In genomic region chr11:121845923-121846322, GRCm38 (mm10) we compare ENCODE assay signal across 16 mouse cellular contexts. TPM values are rescaled to one million over a fixed set of nuclear protein-coding genes. Genes with fewer than 3 reads are reported as not detected.
DNase-seq lines count a peak whose midpoint lies in the region; ATAC-seq and TF ChIP-seq lines count a peak whose summit lies in the region.
"Had no signal": no experiment of that assay in that cellular context is flagged by ENCODE, and none has a peak within 500 bp of the region (broad histone marks: within the 10 kb centered on the region; RNA-seq: fewer than 3 reads in every experiment).

No protein-coding gene starts in this region.

- no peak overlapping the region for H3K9ac ChIP-seq in embryonic facial prominence, embryonic 11.5 days (replicated peaks; ENCODE audit: low read length)
- H3K9ac ChIP-seq in liver, postnatal 0 days (replicated peaks) = no peak overlapping the region
- no peak overlapping the region for H3K9ac ChIP-seq in ES-Bruce4 (ENCODE audit: low read depth, poor library complexity, severe bottlenecking)
- H3K9ac ChIP-seq in midbrain, embryonic 16.5 days (ENCODE audit: low read depth, low read length) = no peak overlapping the region
- no peak overlapping the region for H3K9ac ChIP-seq in hindbrain, embryonic 14.5 days
- H3K9ac ChIP-seq: embryonic facial prominence, embryonic 15.5 days; heart, embryonic 15.5 days; limb, embryonic 15.5 days; neural tube, embryonic 13.5 days had no signal

- 43% methylated on average over 2 of the region's 2 CpGs for WGBS in embryonic facial prominence, embryonic 11.5 days
- WGBS in embryonic facial prominence, embryonic 10.5 days = 51% methylated on average over 2 of the region's 2 CpGs
- WGBS in liver, postnatal 0 days (ENCODE audit: insufficient replicate concordance) = 52% methylated on average over 2 of the region's 2 CpGs
- 37% methylated on average over 2 of the region's 2 CpGs for WGBS in midbrain, embryonic 16.5 days
- WGBS in hindbrain, embryonic 14.5 days = 40% methylated on average over 2 of the region's 2 CpGs

- H3K27ac ChIP-seq in embryonic facial prominence, embryonic 11.5 days (replicated peaks; ENCODE audit: low read depth, low read length) = no peak overlapping the region
- no peak overlapping the region for H3K27ac ChIP-seq in embryonic facial prominence, embryonic 10.5 days (replicated peaks)
- no peak overlapping the region for H3K27ac ChIP-seq in liver, postnatal 0 days (ENCODE audit: low read depth)
- H3K27ac ChIP-seq in ES-Bruce4 (ENCODE audit: insufficient read depth, low read length) = no peak overlapping the region
- H3K27ac ChIP-seq in midbrain, embryonic 16.5 days (ENCODE audit: low read length) = no peak overlapping the region
- H3K27ac ChIP-seq in hindbrain, embryonic 14.5 days = no peak overlapping the region
- H3K27ac ChIP-seq: embryonic facial prominence, embryonic 15.5 days; heart, embryonic 15.5 days; limb, embryonic 15.5 days; neural tube, embryonic 13.5 days had no signal

- TF ChIP-seq POLR2A in ES-Bruce4 (IDR thresholded peaks at IDR 0.05; ENCODE audit: insufficient read depth, low read length) = no peak

- DNase-seq in embryonic facial prominence, embryonic 11.5 days (ENCODE audit: low spot score) = peak; percentile 7
- DNase-seq in embryonic facial prominence, embryonic 10.5 days (ENCODE audit: low spot score) = no peak
- DNase-seq in liver, postnatal 0 days = no peak
- no peak for DNase-seq in liver
- DNase-seq in hindbrain, embryonic 14.5 days (ENCODE audit: low spot score) = no peak
- DNase-seq: cerebellum, adult 11 months had no signal

- H3K9me3 ChIP-seq in embryonic facial prominence, embryonic 11.5 days (replicated peaks; ENCODE audit: control insufficient read depth, low read length) = no peaks in the 10 kb centered on the region
- H3K9me3 ChIP-seq in embryonic facial prominence, embryonic 10.5 days = no peaks in the 10 kb centered on the region; the same call in 1 of the 2 replicates
- no peaks in the 10 kb centered on the region for H3K9me3 ChIP-seq in liver, postnatal 0 days (ENCODE audit: low read length)
- H3K9me3 ChIP-seq in ES-Bruce4 (replicated peaks; ENCODE audit: control insufficient read depth, insufficient read depth, low read length, poor library complexity, severe bottlenecking) = no peaks in the 10 kb centered on the region
- H3K9me3 ChIP-seq in midbrain, embryonic 16.5 days (replicated peaks; ENCODE audit: control insufficient read depth, low read length, poor library complexity, severe bottlenecking) = no peaks in the 10 kb centered on the region
- no peaks in the 10 kb centered on the region for H3K9me3 ChIP-seq in hindbrain, embryonic 14.5 days (ENCODE audit: control insufficient read depth, low read length)
- H3K9me3 ChIP-seq: embryonic facial prominence, embryonic 15.5 days; heart, embryonic 15.5 days; limb, embryonic 15.5 days; neural tube, embryonic 13.5 days had no signal

- H3K36me3 ChIP-seq in embryonic facial prominence, embryonic 11.5 days (replicated peaks; ENCODE audit: control insufficient read depth, insufficient read depth, low read depth, low read length) = no peaks in the 10 kb centered on the region
- no peaks in the 10 kb centered on the region for H3K36me3 ChIP-seq in embryonic facial prominence, embryonic 10.5 days (replicated peaks)
- H3K36me3 ChIP-seq in liver, postnatal 0 days (replicated peaks; ENCODE audit: insufficient read depth, low read length) = no peaks in the 10 kb centered on the region
- H3K36me3 ChIP-seq in ES-Bruce4 (ENCODE audit: control insufficient read depth, insufficient read depth, low read length, poor library complexity, severe bottlenecking) = no peaks in the 10 kb centered on the region
- no peaks in the 10 kb centered on the region for H3K36me3 ChIP-seq in midbrain, embryonic 16.5 days (ENCODE audit: control insufficient read depth, insufficient read depth, low read length)
- no peaks in the 10 kb centered on the region for H3K36me3 ChIP-seq in hindbrain, embryonic 14.5 days (replicated peaks; ENCODE audit: control insufficient read depth, insufficient read depth)
- H3K36me3 ChIP-seq: embryonic facial prominence, embryonic 15.5 days; heart, embryonic 15.5 days; limb, embryonic 15.5 days; neural tube, embryonic 13.5 days had no signal

- ATAC-seq in embryonic facial prominence, embryonic 11.5 days (replicated peaks; ENCODE audit: insufficient number of reproducible peaks, low FRiP score, low TSS enrichment, low read depth) = no peak
- ATAC-seq in liver, postnatal 0 days = no peak
- ATAC-seq in granulocyte monocyte progenitor cell, adult 5-6 weeks (replicated peaks; ENCODE audit: poor library complexity, severe bottlenecking) = peak; percentile 33; the same call in 1 of the 2 replicates
- ATAC-seq in midbrain, embryonic 16.5 days = no peak
- no peak for ATAC-seq in hindbrain, embryonic 14.5 days (ENCODE audit: low FRiP score)
- ATAC-seq: intestine, embryonic 16.5 days had no signal

- peak; percentile 48 for TF ChIP-seq CTCF in liver, postnatal 0 days (IDR thresholded peaks at IDR 0.05; ENCODE audit: low read depth)
- TF ChIP-seq CTCF in ES-Bruce4 (IDR thresholded peaks at IDR 0.05; ENCODE audit: low read depth, low read length) = peak; percentile 2

- H3K4me2 ChIP-seq in embryonic facial prominence, embryonic 11.5 days (ENCODE audit: low read depth, low read length) = no peak overlapping the region
- H3K4me2 ChIP-seq in liver, postnatal 0 days (ENCODE audit: low read depth, low read length) = no peak overlapping the region
- no peak overlapping the region for H3K4me2 ChIP-seq in midbrain, embryonic 16.5 days (ENCODE audit: low read length)
- H3K4me2 ChIP-seq in hindbrain, embryonic 14.5 days (replicated peaks) = no peak overlapping the region
- H3K4me2 ChIP-seq: embryonic facial prominence, embryonic 15.5 days; heart, embryonic 15.5 days; limb, embryonic 15.5 days; neural tube, embryonic 13.5 days had no signal

- H3K4me3 ChIP-seq in embryonic facial prominence, embryonic 11.5 days (ENCODE audit: low read depth, low read length) = no peak overlapping the region
- H3K4me3 ChIP-seq in embryonic facial prominence, embryonic 10.5 days = no peak overlapping the region
- H3K4me3 ChIP-seq in liver, postnatal 0 days (ENCODE audit: low read depth, low read length) = no peak overlapping the region
- no peak overlapping the region for H3K4me3 ChIP-seq in ES-Bruce4 (ENCODE audit: low read depth, low read length)
- no peak overlapping the region for H3K4me3 ChIP-seq in midbrain, embryonic 16.5 days (ENCODE audit: low read depth, low read length)
- H3K4me3 ChIP-seq in hindbrain, embryonic 14.5 days (replicated peaks; ENCODE audit: low read length) = no peak overlapping the region
- H3K4me3 ChIP-seq: embryonic facial prominence, embryonic 15.5 days; heart, embryonic 15.5 days; limb, embryonic 15.5 days; megakaryocyte, embryonic 14.5 days; neural tube, embryonic 13.5 days had no signal

- no peaks in the 10 kb centered on the region for H3K4me1 ChIP-seq in embryonic facial prominence, embryonic 11.5 days (ENCODE audit: control insufficient read depth, insufficient read depth, low read length)
- peaks cover 5% of the 10 kb centered on the region; the same call in 1 of the 2 replicates for H3K4me1 ChIP-seq in embryonic facial prominence, embryonic 10.5 days
- H3K4me1 ChIP-seq in liver, postnatal 0 days (ENCODE audit: insufficient read depth) = no peaks in the 10 kb centered on the region
- H3K4me1 ChIP-seq in ES-Bruce4 (ENCODE audit: control insufficient read depth, insufficient read depth, low read length) = no peaks in the 10 kb centered on the region
- H3K4me1 ChIP-seq in midbrain, embryonic 16.5 days (ENCODE audit: control insufficient read depth, insufficient read depth, low read length) = peaks cover 6% of the 10 kb centered on the region
- peaks cover 5% of the 10 kb centered on the region; the same call in 1 of the 2 replicates for H3K4me1 ChIP-seq in hindbrain, embryonic 14.5 days (replicated peaks; ENCODE audit: control insufficient read depth, insufficient read depth, low read length)
- H3K4me1 ChIP-seq: embryonic facial prominence, embryonic 15.5 days had no signal

- no peak for TF ChIP-seq EP300 in liver, postnatal 0 days (IDR thresholded peaks at IDR 0.05; ENCODE audit: low read depth)
- TF ChIP-seq EP300 in ES-Bruce4 (IDR thresholded peaks at IDR 0.05; ENCODE audit: insufficient read depth, low read depth, low read length) = no peak

- H3K27me3 ChIP-seq in embryonic facial prominence, embryonic 11.5 days (ENCODE audit: control insufficient read depth, insufficient read depth, low read length) = no peaks in the 10 kb centered on the region
- H3K27me3 ChIP-seq in embryonic facial prominence, embryonic 10.5 days (replicated peaks; ENCODE audit: low read depth, poor library complexity, severe bottlenecking) = no peaks in the 10 kb centered on the region
- no peaks in the 10 kb centered on the region for H3K27me3 ChIP-seq in liver, postnatal 0 days (ENCODE audit: insufficient read depth, low read length)
- no peaks in the 10 kb centered on the region for H3K27me3 ChIP-seq in ES-Bruce4 (ENCODE audit: control insufficient read depth, insufficient read depth, low read length, poor library complexity, severe bottlenecking)
- no peaks in the 10 kb centered on the region for H3K27me3 ChIP-seq in midbrain, embryonic 16.5 days (ENCODE audit: control insufficient read depth, insufficient read depth, low read depth, low read length)
- H3K27me3 ChIP-seq in hindbrain, embryonic 14.5 days (ENCODE audit: control insufficient read depth, insufficient read depth, low read length) = no peaks in the 10 kb centered on the region
- H3K27me3 ChIP-seq: embryonic facial prominence, embryonic 15.5 days; heart, embryonic 15.5 days; limb, embryonic 15.5 days; megakaryocyte, embryonic 14.5 days; neural tube, embryonic 13.5 days had no signal

RNA-seq across cellular contexts. Expression of gene Ptchd3, which starts 15.9 kb away (rescaled TPM):
- polyA plus RNA-seq in embryonic facial prominence, embryonic 11.5 days (2014; fragmentation: Nextera tagmentation; extraction: Ambion mirVana) = not detected in 2 replicates
- polyA plus RNA-seq in embryonic facial prominence, embryonic 10.5 days (2016; fragmentation: Nextera tagmentation; extraction: Ambion mirVana) = not detected in 2 replicates
- polyA plus RNA-seq in liver, postnatal 0 days (2015; fragmentation: Nextera tagmentation; extraction: Ambion mirVana) = not detected in 2 replicates
- polyA plus RNA-seq in ES-Bruce4 (2011; ENCODE audit: insufficient read depth, insufficient read length, low read depth, missing spikeins) = not detected in 2 replicates
- not detected in 2 replicates for total RNA-seq in granulocyte monocyte progenitor cell, adult 5-6 weeks (2014; fragmentation: Nextera tagmentation)
- total RNA-seq in granulocyte monocyte progenitor cell, adult 5-6 weeks (2017) = not detected in 2 replicates
- not detected in 2 replicates for polyA plus RNA-seq in midbrain, embryonic 16.5 days (2015; fragmentation: Nextera tagmentation; extraction: Ambion mirVana)
- not detected in 2 replicates for polyA plus RNA-seq in hindbrain, embryonic 14.5 days (2014; fragmentation: Nextera tagmentation; extraction: Ambion mirVana)
- total RNA-seq: layer of hippocampus, postnatal 14 days had no signal
- polyA plus RNA-seq: intestine, embryonic 16.5 days; neural tube, embryonic 13.5 days had no signal
